Mouse (Mus musculus): ENCODE measurements around the gene Angptl7.

- TF ChIP-seq CTCF (IDR thresholded peaks at IDR 0.05; ENCODE audit: control insufficient read depth, insufficient read depth, insufficient read length), result no peak
- no peak for TF ChIP-seq MAX (IDR thresholded peaks at IDR 0.05)
- TF ChIP-seq MYOD1 (IDR thresholded peaks at IDR 0.05; ENCODE audit: control insufficient read depth, insufficient read length, low read depth), result no peak
- no peak for TF ChIP-seq MYOG (IDR thresholded peaks at IDR 0.05; ENCODE audit: control insufficient read depth, extremely low read depth, insufficient read length)
- TF ChIP-seq USF1 (IDR thresholded peaks at IDR 0.05; ENCODE audit: low read depth), result no peak
- no peak for TF ChIP-seq FOSL1 (IDR thresholded peaks at IDR 0.05; ENCODE audit: insufficient read depth, low read length, poor library complexity, severe bottlenecking)
These were observed 8.0 kb upstream of the Angptl7 start for GRCm38 (mm10) chr4:148508084-148508849.

Measured in C2C12 (cell line).